ENCODE assay signal across 27 mouse cellular contexts in genomic region chr1:73875676-73876218, GRCm38 (mm10).
DNase-seq lines count a peak whose midpoint lies in the region; ATAC-seq lines count a peak whose summit lies in the region.
"Had no signal": no experiment of that assay in that cellular context is flagged by ENCODE, and none has a peak within 500 bp of the region (broad histone marks: within the 10 kb centered on the region; RNA-seq: fewer than 3 reads in every experiment).

No protein-coding gene starts in this region.

- H3K27me3 ChIP-seq in heart, embryonic 11.5 days (ENCODE audit: control insufficient read depth, insufficient read depth, low read length): no peaks in the 10 kb centered on the region
- H3K27me3 ChIP-seq: heart, embryonic 15.5 days; hindbrain, embryonic 15.5 days; intestine, embryonic 15.5 days; lung, embryonic 15.5 days; Patski had no signal

- H3K4me2 ChIP-seq in heart, embryonic 11.5 days: no peak overlapping the region
- H3K4me2 ChIP-seq: heart, embryonic 15.5 days; hindbrain, embryonic 15.5 days; intestine, embryonic 15.5 days; lung, embryonic 15.5 days; midbrain, embryonic 11.5 days had no signal

- peak; percentile 9 for DNase-seq in adrenal gland, postnatal 14 days
- no peak for DNase-seq in adrenal gland, adult 18-20 months (ENCODE audit: low spot score in 2 of 2)
- peak; percentile 18 to 24 for DNase-seq in heart, postnatal 14 days
- DNase-seq in MN1 (ENCODE audit: low spot score): peak; percentile 18
- peak; percentile 34 for DNase-seq in lung, postnatal 14 days
- DNase-seq in layer of hippocampus, adult 18-20 months (ENCODE audit: low spot score in 2 of 2): no peak
- DNase-seq in cerebellum, adult 18-20 months: no peak
- DNase-seq: adrenal gland, postnatal 25 days; cerebellum, adult 2 months; cerebellum, postnatal 14 days; gastrocnemius, postnatal 14 days; kidney, adult 8-10 months; kidney, postnatal 10 days; liver; spleen, adult 18-20 months; thymus, postnatal 25 days had no signal

- no peak overlapping the region for H3K4me3 ChIP-seq in heart, embryonic 11.5 days (ENCODE audit: low read depth, low read length)
- H3K4me3 ChIP-seq: heart, embryonic 15.5 days; hindbrain, embryonic 10.5 days; hindbrain, embryonic 15.5 days; intestine, embryonic 15.5 days; lung, embryonic 15.5 days had no signal

- no peaks in the 10 kb centered on the region for H3K4me1 ChIP-seq in heart, embryonic 11.5 days (ENCODE audit: control insufficient read depth, insufficient read depth, low read length)
- H3K4me1 ChIP-seq: heart, embryonic 15.5 days; hindbrain, embryonic 10.5 days; hindbrain, embryonic 15.5 days; intestine, embryonic 15.5 days; lung, embryonic 15.5 days had no signal

- no peak for ATAC-seq in heart, embryonic 11.5 days (replicated peaks; ENCODE audit: insufficient number of reproducible peaks, low FRiP score, low TSS enrichment)
- ATAC-seq: forebrain, embryonic 14.5 days; intestine, embryonic 15.5 days; midbrain, embryonic 16.5 days; Patski had no signal

- H3K9me3 ChIP-seq in heart, embryonic 11.5 days (replicated peaks; ENCODE audit: control insufficient read depth, low read length): no peaks in the 10 kb centered on the region
- H3K9me3 ChIP-seq: heart, embryonic 15.5 days; hindbrain, embryonic 10.5 days; hindbrain, embryonic 15.5 days; intestine, embryonic 15.5 days; lung, embryonic 15.5 days had no signal

- no peak overlapping the region for H3K9ac ChIP-seq in heart, embryonic 11.5 days (ENCODE audit: low read depth, low read length)
- H3K9ac ChIP-seq: heart, embryonic 15.5 days; hindbrain, embryonic 15.5 days; intestine, embryonic 15.5 days; liver, embryonic 14.5 days; lung, embryonic 15.5 days had no signal

- H3K27ac ChIP-seq in heart, embryonic 11.5 days (ENCODE audit: low read depth, low read length): no peak overlapping the region
- H3K27ac ChIP-seq: heart, embryonic 15.5 days; hindbrain, embryonic 10.5 days; hindbrain, embryonic 15.5 days; intestine, embryonic 15.5 days; liver, embryonic 14.5 days; lung, embryonic 15.5 days had no signal

- intact Hi-C loops in heart, postnatal 14 days (cut with DNase I): no loop called here

- H3K36me3 ChIP-seq in heart, embryonic 11.5 days (ENCODE audit: control insufficient read depth, insufficient read depth, low read length): no peaks in the 10 kb centered on the region
- H3K36me3 ChIP-seq: heart, embryonic 15.5 days; hindbrain, embryonic 10.5 days; hindbrain, embryonic 15.5 days; intestine, embryonic 15.5 days; lung, embryonic 15.5 days had no signal

- WGBS in heart, embryonic 11.5 days (ENCODE audit: insufficient replicate concordance): 20% methylated on average over 1 of the region's 1 CpGs

Comparison
In these comparisons a context has a peak if more than half of its experiments do, and no peak if none do; other contexts are left out.
1. DNase-seq: peak in adrenal gland, postnatal 14 days (single experiment), heart, postnatal 14 days (2 of 2), MN1 (single experiment) and lung, postnatal 14 days (single experiment); none in adrenal gland, adult 18-20 months (0 of 2), layer of hippocampus, adult 18-20 months (0 of 2) and cerebellum, adult 18-20 months (0 of 2).